Mouse (Mus musculus): ENCODE data around the gene Olfr1342.

GRCm38 (mm10) chr4:118645234-118645633 lies 47.3 kb downstream of the Olfr1342 start:
- no peak for TF ChIP-seq POLR2A (IDR thresholded peaks at IDR 0.05; ENCODE audit: insufficient read depth, low read length)
- no peak for TF ChIP-seq EP300 (IDR thresholded peaks at IDR 0.05; ENCODE audit: insufficient read depth, low read depth, low read length)
